Mouse (Mus musculus) bone marrow, adult 2 months (tissue): Measurements from ENCODE around the gene Fam227b.

Experiments
- CTCF ChIP-seq: fragments of 200-500 bp; IDR thresholded peaks from 2 replicates; pipeline ENCODE4 v1.5.1; 2011; ENCODE audit warnings: low read length, control low read depth; ENCODE audit not compliant: control insufficient read depth, insufficient read depth
- POLR2A ChIP-seq: fragments of 200-500 bp; IDR thresholded peaks from 2 replicates; pipeline ENCODE4 v1.6.1; 2011; ENCODE audit warnings: low read depth, mild to moderate bottlenecking, control low read depth, low read length, borderline replicate concordance; ENCODE audit not compliant: control insufficient read depth

DNA sequence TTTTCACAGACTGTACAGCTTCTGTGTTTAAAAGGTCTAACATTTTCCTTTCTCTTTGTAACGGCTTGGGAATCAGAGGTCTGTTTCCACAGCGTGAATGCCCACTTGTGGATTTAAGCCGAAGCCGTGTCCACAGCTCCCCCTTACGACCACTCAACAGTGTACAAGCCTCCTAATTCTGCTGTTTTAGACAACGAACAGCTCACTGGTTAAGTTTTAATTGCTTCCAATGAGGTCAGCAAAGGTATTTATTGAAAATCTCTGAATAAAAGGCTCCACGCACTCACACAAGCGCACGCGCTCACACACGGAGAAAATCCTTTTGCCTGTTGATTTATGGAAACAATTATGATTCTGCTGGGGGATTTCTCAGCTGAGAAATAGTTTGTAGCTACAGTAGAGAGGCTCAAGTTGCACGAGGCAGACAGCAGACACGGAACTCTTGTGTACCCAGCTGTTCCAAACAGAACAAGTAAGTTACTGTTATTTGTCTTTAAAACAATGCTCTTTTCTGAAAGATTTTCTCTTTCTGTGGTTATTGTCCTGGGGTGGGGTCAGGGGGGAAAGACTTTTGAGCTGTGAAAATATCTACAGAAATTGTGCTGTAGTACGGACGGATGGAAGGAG, 117.3 kb downstream of the Fam227b start, which contains the start of gene Fgf7:
- TF ChIP-seq CTCF (no peak), POLR2A (no peak)
